Mouse (Mus musculus): ENCODE data around the gene Med18. TPM values are rescaled to one million over a fixed set of nuclear protein-coding genes. Genes with fewer than 3 reads are reported as not detected.

Med18 gene
- polyA plus RNA-seq, 1 experiment = 5.3 TPM

DNA sequence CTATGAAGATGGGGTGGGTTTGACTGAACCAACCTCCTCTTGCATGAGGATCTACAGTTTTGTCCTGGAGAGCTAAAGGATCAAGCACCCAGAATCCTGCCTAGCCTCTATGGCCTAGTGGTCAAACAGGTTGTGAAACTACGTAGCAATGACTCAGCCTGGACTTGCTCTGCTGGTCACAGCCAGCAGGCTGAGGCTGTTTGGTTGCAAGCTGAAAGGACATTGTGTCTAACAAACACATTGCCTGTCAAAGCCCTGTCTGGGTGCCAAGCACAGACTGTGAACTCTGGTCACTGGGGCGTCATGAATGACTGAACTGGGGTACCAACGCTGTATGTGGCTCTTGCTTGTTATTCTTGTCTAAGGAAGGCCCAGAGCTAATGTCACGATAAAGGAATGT, 10.9 kb upstream of the Med18 start:
- TF ChIP-seq REST (IDR thresholded peaks at IDR 0.05; ENCODE audit: insufficient read depth, insufficient read length) (no peak), TCF3 (IDR thresholded peaks at IDR 0.05; ENCODE audit: insufficient read length, low read depth) (no peak), MYOG (IDR thresholded peaks at IDR 0.05; ENCODE audit: control insufficient read depth in 1 of 3, insufficient read depth in 1 of 3, insufficient read length in 2 of 3, low read depth in 2 of 3) (no peak), USF1 (IDR thresholded peaks at IDR 0.05; ENCODE audit: low read depth) (no peak), POLR2AphosphoS2 (IDR thresholded peaks at IDR 0.05; ENCODE audit: insufficient read length, low read depth) (no peak), TCF12 (IDR thresholded peaks at IDR 0.05; ENCODE audit: insufficient read depth, poor library complexity, severe bottlenecking) (no peak), SRF (IDR thresholded peaks at IDR 0.05; ENCODE audit: control insufficient read depth, insufficient read length, low read depth) (no peak), MAX (IDR thresholded peaks at IDR 0.05; ENCODE audit: low read depth) (no peak), E2F4 (IDR thresholded peaks at IDR 0.05; ENCODE audit: insufficient read depth) (no peak), MYOD1 (IDR thresholded peaks at IDR 0.05; ENCODE audit: control insufficient read depth in 1 of 3, insufficient read length in 2 of 3, low read depth in 2 of 3) (no peak), POLR2A (IDR thresholded peaks at IDR 0.05; ENCODE audit: insufficient read length, low read depth) (no peak), CEBPB (IDR thresholded peaks at IDR 0.05; ENCODE audit: insufficient read depth, poor library complexity, severe bottlenecking) (no peak)
- H3K27me3 ChIP-seq (ENCODE audit: control insufficient read depth, insufficient read depth, insufficient read length) = no peaks in the 10 kb centered on the region
- no peak overlapping the region for H3K4me2 ChIP-seq (ENCODE audit: low read depth)
- no peak overlapping the region for H3ac ChIP-seq (ENCODE audit: control insufficient read depth, insufficient read length)
- no peak overlapping the region for H3K4me3 ChIP-seq
- H3K79me2 ChIP-seq (ENCODE audit: control insufficient read depth, insufficient read depth) = no peaks in the 10 kb centered on the region
- no peaks in the 10 kb centered on the region for H3K36me3 ChIP-seq (ENCODE audit: control insufficient read depth, insufficient read depth)

DNA sequence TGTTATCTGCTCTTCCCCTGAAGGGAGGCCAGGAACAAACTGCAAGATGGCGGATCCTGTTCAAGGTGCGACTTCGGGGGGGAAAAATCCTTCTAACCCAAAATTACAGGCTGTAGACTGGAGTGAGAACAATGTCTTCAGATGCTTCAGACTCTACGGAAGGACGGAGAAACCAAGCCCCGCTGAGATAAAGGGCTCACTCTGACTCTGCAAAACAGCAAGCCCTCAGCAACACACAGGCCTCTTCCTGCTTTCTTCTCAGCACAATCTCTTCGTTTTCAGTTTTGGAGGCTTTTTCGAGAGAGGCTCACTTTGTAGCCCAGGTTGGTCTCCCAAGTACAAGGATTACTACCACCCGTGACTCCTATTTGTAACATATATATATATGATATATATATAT, 9.7 kb upstream of the Med18 start:
- H3K79me2 ChIP-seq (ENCODE audit: control insufficient read depth, insufficient read depth) = no peaks in the 10 kb centered on the region
- TF ChIP-seq MYOG (IDR thresholded peaks at IDR 0.05; ENCODE audit: control insufficient read depth in 1 of 3, insufficient read depth in 1 of 3, insufficient read length in 2 of 3, low read depth in 2 of 3) = no peak
- no peak for TF ChIP-seq TCF3 (IDR thresholded peaks at IDR 0.05; ENCODE audit: insufficient read length, low read depth)
- H3K4me3 ChIP-seq = no peak overlapping the region
- no peak overlapping the region for H3K4me2 ChIP-seq (ENCODE audit: low read depth)
- H3K36me3 ChIP-seq (ENCODE audit: control insufficient read depth, insufficient read depth) = no peaks in the 10 kb centered on the region
- no peak overlapping the region for H3ac ChIP-seq (ENCODE audit: control insufficient read depth, insufficient read length)
- no peaks in the 10 kb centered on the region for H3K27me3 ChIP-seq (ENCODE audit: control insufficient read depth, insufficient read depth, insufficient read length)

DNA sequence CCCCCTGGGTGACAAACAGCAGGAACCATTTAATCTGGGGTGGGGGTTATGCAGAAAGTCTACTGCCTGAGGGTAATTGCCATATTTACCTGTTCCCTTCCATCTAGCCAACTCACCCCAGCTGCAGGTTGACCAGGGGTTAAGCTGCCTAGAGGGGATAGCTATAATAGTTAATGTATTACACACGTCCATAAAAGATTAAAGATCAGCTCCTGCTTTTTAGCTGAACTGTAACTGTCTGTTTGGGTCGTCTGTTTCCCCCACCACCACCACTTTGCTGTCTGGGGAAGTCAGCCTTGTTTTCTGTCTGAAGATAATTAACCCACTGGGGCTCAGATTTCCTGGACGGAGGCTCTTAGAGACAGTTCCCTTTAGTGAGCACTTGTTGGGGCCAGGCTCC, 6.2 kb upstream of the Med18 start:
- Histone ChIP-seq H3K4me3 (no peak overlapping the region), H3K4me2 (ENCODE audit: low read depth) (no peak overlapping the region), H3ac (ENCODE audit: control insufficient read depth, insufficient read length) (no peak overlapping the region), H3K79me2 (ENCODE audit: control insufficient read depth, insufficient read depth) (no peaks in the 10 kb centered on the region), H3K27me3 (ENCODE audit: control insufficient read depth, insufficient read depth, insufficient read length) (no peaks in the 10 kb centered on the region), H3K36me3 (ENCODE audit: control insufficient read depth, insufficient read depth) (no peaks in the 10 kb centered on the region)
- no peak for TF ChIP-seq MYOG (IDR thresholded peaks at IDR 0.05; ENCODE audit: control insufficient read depth in 1 of 3, insufficient read depth in 1 of 3, insufficient read length in 2 of 3, low read depth in 2 of 3)
- no peak for TF ChIP-seq MYOD1 (IDR thresholded peaks at IDR 0.05; ENCODE audit: control insufficient read depth in 1 of 3, insufficient read length in 2 of 3, low read depth in 2 of 3)
- TF ChIP-seq TCF3 (IDR thresholded peaks at IDR 0.05; ENCODE audit: insufficient read length, low read depth) = no peak
- TF ChIP-seq REST (IDR thresholded peaks at IDR 0.05; ENCODE audit: insufficient read depth, insufficient read length) = no peak
- TF ChIP-seq MAX (IDR thresholded peaks at IDR 0.05; ENCODE audit: low read depth) = no peak
- no peak for TF ChIP-seq POLR2A (IDR thresholded peaks at IDR 0.05; ENCODE audit: insufficient read length, low read depth)
- no peak for TF ChIP-seq POLR2AphosphoS2 (IDR thresholded peaks at IDR 0.05; ENCODE audit: insufficient read length, low read depth)
- no peak for TF ChIP-seq USF1 (IDR thresholded peaks at IDR 0.05; ENCODE audit: low read depth)
- no peak for TF ChIP-seq SRF (IDR thresholded peaks at IDR 0.05; ENCODE audit: control insufficient read depth, insufficient read length, low read depth)
- TF ChIP-seq TCF12 (IDR thresholded peaks at IDR 0.05; ENCODE audit: insufficient read depth, poor library complexity, severe bottlenecking) = no peak
- no peak for TF ChIP-seq E2F4 (IDR thresholded peaks at IDR 0.05; ENCODE audit: insufficient read depth)
- no peak for TF ChIP-seq CEBPB (IDR thresholded peaks at IDR 0.05; ENCODE audit: insufficient read depth, poor library complexity, severe bottlenecking)

DNA sequence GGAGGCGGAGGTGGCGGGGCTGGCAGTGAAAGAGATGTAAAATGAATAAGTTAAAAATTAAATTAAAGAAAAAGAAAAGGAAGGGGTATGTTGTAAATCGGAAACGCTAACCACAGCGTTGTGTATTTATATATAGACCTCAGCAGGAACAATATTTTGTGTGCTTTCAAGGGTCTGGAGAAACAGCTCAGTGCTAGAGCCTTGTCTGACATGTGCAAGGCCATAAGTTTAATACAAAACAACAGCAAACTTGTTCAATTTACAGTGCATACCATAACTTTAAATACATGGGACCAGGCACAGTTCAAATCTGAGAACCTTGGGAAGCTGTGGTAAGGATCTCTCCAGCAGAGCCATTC, 513 bp upstream of the Med18 start:
- peak overlapping the region; percentile 65 for H3K4me2 ChIP-seq (ENCODE audit: low read depth)
- peak overlapping the region; percentile 1 for H3ac ChIP-seq (ENCODE audit: control insufficient read depth, insufficient read length)
- H3K4me3 ChIP-seq = peak overlapping the region; percentile 96
- H3K79me2 ChIP-seq (ENCODE audit: control insufficient read depth, insufficient read depth) = peaks cover 39% of the 10 kb centered on the region
- peaks cover under 1% of the 10 kb centered on the region for H3K36me3 ChIP-seq (ENCODE audit: control insufficient read depth, insufficient read depth)
- no peaks in the 10 kb centered on the region for H3K27me3 ChIP-seq (ENCODE audit: control insufficient read depth, insufficient read depth, insufficient read length)
- TF ChIP-seq SRF (IDR thresholded peaks at IDR 0.05; ENCODE audit: control insufficient read depth, insufficient read length, low read depth) (no peak), TCF12 (IDR thresholded peaks at IDR 0.05; ENCODE audit: insufficient read depth, poor library complexity, severe bottlenecking) (no peak)

DNA sequence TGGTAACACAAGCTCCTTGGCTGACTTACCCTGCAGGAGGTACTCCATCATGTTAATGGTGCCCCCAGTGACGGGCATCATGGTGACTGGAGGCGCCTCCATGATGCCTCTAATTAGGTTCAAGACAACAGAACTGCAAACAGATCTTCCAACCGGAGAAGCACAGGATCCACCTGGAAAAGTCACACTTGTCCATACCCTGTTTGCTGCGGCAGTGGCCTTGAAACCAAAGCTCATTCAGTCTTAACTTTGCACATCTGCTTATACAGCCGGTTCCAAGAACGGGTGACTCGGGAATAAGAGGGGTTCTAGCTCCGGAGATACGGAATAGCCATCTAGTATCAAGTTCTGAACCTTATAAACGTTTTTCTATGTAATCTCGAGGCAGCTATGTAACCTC, 885 bp downstream of the Med18 start:
- TF ChIP-seq E2F4 (IDR thresholded peaks at IDR 0.05; ENCODE audit: insufficient read depth) (no peak), MYOD1 (IDR thresholded peaks at IDR 0.05; ENCODE audit: control insufficient read depth in 1 of 3, insufficient read length in 2 of 3, low read depth in 2 of 3) (no peak), TCF3 (IDR thresholded peaks at IDR 0.05; ENCODE audit: insufficient read length, low read depth) (no peak), TCF12 (IDR thresholded peaks at IDR 0.05; ENCODE audit: insufficient read depth, poor library complexity, severe bottlenecking) (no peak), POLR2A (IDR thresholded peaks at IDR 0.05; ENCODE audit: insufficient read length, low read depth) (no peak), POLR2AphosphoS2 (IDR thresholded peaks at IDR 0.05; ENCODE audit: insufficient read length, low read depth) (no peak), USF1 (IDR thresholded peaks at IDR 0.05; ENCODE audit: low read depth) (no peak), MAX (IDR thresholded peaks at IDR 0.05; ENCODE audit: low read depth) (no peak), CEBPB (IDR thresholded peaks at IDR 0.05; ENCODE audit: insufficient read depth, poor library complexity, severe bottlenecking) (no peak)
- Histone ChIP-seq H3K36me3 (ENCODE audit: control insufficient read depth, insufficient read depth) (peaks cover 10% of the 10 kb centered on the region), H3K79me2 (ENCODE audit: control insufficient read depth, insufficient read depth) (peaks cover 41% of the 10 kb centered on the region), H3K4me2 (ENCODE audit: low read depth) (peak overlapping the region; percentile 97), H3K27me3 (ENCODE audit: control insufficient read depth, insufficient read depth, insufficient read length) (no peaks in the 10 kb centered on the region), H3ac (ENCODE audit: control insufficient read depth, insufficient read length) (no peak overlapping the region), H3K4me3 (peak overlapping the region; percentile 96)

Measured in myocyte (in vitro differentiated cells).